Mouse (Mus musculus) urinary bladder, adult 2 months (tissue): ENCODE results near the gene Ano4. TPM values are rescaled to one million over a fixed set of nuclear protein-coding genes. Genes with fewer than 3 reads are reported as not detected.
"Not testable (repeated sequence)": the region's sequence is repeated elsewhere in the genome, so short reads cannot be mapped to it uniquely, and the experiment has no call there.

Source experiments
- DNase-seq: peaks from one replicate; pipeline ENCODE4 v3.0.0; 2022; ENCODE audit warnings: low spot score
- polyA plus RNA-seq: library from polyadenylated mRNA; depleted of rRNA; stranded (reverse); fragments of >200 nt; gene quantifications from 2 replicates; pipeline ENCODE4 v1.2.3, GENCODE M21; 2012

Gene Ano4
- polyA plus RNA-seq, 1 experiment: 0.59 TPM

DNA sequence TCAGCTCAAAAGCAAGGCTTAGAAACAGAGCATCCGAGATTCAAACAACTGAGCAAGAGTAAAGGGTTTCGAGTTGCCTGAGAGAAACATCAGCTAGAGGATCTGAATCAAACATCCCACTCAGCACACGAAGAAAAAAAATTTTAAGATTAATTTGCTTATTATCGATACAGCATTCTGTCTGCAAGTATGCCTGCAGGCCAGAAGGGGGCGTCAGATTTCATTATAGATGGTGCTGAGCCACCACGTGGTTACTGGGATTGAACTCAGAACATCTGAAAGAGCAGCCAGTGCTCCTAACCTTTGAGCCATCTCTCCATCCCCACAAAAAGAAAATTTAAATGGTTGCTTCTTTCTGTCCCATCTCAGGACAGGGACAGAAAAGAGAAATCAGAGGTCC, 223.2 kb downstream of the Ano4 start:
- DNase-seq: no peak

GRCm38 (mm10) chr10:89114381-89114780, 230.2 kb downstream of the Ano4 start:
- DNase-seq: no peak

GRCm38 (mm10) chr10:89111466-89111865, 233.1 kb downstream of the Ano4 start:
- no peak for DNase-seq

DNA sequence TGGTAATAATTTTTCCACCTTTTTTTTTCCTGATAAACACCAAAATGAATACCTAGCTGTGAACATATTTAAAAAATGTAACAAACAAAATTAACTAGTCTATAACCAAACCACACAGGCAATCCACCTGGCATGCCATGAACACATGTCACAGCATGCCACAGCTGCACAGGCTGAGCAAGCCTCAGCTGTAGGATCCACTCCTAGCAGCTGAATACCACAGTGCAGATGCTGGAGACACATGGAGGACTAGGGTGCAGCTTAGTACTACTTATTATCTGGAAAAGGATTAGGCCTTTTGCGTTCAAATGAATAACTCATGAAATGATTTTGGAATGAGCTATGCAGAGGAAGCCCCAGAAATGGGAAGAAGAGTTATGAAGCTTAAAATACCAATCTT, 233.6 kb downstream of the Ano4 start:
- no peak for DNase-seq

GRCm38 (mm10) chr10:89103594-89103993, 241.0 kb downstream of the Ano4 start:
- no peak for DNase-seq

DNA sequence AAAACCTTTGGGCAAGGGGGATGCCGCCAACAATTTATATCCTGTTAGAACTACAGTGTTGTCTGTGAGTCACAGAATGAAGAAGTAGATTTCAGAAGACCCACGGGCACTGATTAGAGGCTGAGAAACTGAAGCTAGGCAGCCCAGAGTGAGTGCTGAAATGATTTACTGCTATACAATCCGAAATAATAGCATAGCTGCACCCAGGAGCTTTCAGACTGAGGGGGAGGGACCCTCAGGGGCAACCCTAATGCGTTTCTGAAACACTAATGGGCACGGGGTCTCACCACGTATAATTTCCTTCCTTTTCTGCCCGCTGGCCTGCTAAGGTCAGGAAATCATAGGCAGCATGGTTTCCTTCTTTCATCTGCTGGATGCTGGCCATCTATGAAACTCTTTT, 242.5 kb downstream of the Ano4 start:
- DNase-seq: no peak

- no peak for DNase-seq
Observed at GRCm38 (mm10) chr10:89098183-89098582, 246.4 kb downstream of the Ano4 start.

GRCm38 (mm10) chr10:89092350-89093040, 252.1 kb downstream of the Ano4 start:
- no peak for DNase-seq

DNA sequence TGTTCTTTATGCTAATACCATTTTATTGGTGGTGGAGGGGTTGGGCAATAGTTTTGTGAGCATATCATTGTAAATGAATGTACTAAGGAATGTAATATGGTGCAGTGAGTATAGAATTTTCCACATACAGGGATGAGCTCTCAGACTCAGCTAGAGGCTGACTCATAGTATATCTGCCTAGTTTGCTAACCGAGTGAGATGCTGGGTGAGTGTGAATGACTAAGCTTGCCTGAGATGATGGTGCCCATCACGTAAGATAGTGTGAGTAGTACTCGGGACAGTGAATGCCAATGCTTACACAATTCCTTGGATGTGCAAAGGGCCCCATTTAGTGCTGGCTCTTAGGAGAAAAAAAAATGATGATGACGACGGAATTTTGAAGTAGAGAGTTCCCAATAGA, 267.1 kb downstream of the Ano4 start:
- DNase-seq: no peak

DNA sequence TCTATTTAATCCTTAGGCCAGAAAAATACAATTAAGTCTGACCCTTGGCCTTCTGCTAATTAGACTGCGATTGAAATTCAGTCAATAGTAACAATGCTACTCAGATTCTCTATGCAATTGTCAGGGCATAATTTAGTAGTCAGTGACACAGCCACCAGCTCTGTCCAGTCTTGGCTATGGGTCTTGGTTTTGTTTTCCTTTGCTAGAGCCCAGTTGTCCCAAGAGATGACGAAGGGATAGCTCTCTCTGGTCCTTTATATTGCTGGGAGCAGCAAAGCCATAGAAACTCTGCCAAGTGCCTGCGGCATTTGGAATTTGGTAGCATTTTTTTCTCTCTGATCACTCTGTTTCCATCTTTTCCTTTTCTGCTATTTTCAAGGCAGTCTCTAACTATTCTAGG, 288.7 kb downstream of the Ano4 start:
- DNase-seq: no peak

GRCm38 (mm10) chr10:89044921-89045320, 299.6 kb downstream of the Ano4 start:
- DNase-seq: not testable (repeated sequence)

GRCm38 (mm10) chr10:89044166-89044565, 300.4 kb downstream of the Ano4 start:
- no peak for DNase-seq

- DNase-seq: no peak
Observed at GRCm38 (mm10) chr10:89018926-89019325, 325.6 kb downstream of the Ano4 start.

- DNase-seq: no peak
Observed at GRCm38 (mm10) chr10:89008303-89008702, 336.3 kb downstream of the Ano4 start.

DNA sequence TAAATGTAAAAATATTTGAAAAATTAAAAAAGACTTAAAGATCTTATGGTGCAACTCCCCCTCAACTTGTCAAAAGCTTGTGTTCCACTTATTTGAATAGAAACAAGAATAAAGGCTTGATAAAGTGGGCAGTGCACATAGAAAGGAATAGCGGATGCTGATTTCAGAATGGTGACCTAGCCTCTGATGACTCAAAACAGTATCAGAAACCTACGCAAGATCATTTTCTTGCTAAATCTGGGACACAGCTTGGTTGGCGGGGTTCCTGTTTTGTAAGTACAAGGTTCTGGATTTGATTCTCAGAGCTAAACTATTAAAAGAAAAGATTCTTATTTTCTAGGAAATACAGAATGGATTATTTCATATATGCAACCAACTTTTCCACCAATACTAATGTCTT, 340.0 kb downstream of the Ano4 start:
- DNase-seq: no peak

- no peak for DNase-seq
Observed at GRCm38 (mm10) chr10:88986925-88987324, 357.6 kb downstream of the Ano4 start.

DNA sequence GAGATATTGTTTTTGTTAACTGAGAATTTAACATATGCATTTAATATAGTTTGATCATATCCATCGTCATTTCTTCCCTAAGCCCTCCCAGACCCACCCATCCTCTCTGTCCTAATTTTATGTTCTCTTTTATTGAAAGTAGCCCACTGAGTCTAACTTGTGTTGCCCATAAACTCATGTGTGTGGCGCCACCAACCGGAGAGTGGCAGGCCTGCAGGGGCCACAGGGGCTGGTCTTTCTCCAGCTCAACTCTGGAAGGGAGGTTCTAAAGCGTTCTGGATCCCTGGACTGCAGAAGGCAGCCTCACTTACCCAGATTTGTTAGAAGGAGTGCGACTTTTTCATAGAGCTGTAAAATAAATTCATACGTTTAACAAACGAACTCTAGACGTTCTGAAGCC, 361.1 kb downstream of the Ano4 start:
- peak; percentile 38 for DNase-seq

DNA sequence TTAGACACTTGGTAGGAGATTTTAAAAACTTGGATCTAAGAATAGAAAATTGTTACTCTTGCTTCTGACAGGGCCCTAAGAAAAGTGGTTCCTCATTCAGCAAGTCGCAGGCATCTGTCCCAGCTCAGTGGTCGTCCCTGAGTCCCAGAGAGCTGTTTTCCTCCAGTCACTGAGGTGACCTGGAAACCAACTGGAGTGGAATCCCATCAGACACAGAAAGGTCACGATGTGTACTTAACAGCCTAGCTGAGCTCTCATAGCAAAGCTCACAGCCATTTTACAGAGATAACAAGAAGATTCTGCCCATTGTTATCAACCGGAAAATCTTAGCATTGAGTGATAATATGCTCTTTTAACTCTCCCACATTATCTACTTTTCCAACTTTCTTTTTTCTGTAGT, 365.1 kb downstream of the Ano4 start:
- no peak for DNase-seq

- no peak for DNase-seq
Observed at GRCm38 (mm10) chr10:88978932-88979331, 365.6 kb downstream of the Ano4 start.

GRCm38 (mm10) chr10:88970951-88971725, 373.4 kb downstream of the Ano4 start:
- DNase-seq: no peak

DNA sequence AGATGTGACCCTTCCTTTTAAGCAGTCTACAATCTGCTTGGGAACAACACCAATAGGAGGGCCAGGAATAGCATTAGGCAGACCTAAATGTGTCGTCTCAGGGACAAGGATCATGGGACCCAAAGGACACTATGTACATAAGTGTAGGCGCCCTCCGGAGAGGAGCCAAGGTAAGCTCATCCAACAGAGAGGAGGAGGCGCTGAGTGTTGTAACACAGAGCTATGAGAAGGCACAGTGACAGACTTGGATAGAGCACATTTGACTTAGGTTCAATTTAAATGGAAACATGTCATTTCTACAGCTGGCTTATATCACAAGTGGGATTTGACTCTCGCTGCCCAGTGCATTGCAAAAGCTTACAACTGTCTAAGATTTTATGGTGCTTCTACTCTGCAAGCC, 376.0 kb downstream of the Ano4 start:
- DNase-seq: no peak

- no peak for DNase-seq
Observed at GRCm38 (mm10) chr10:88960791-88961190, 383.8 kb downstream of the Ano4 start.

DNA sequence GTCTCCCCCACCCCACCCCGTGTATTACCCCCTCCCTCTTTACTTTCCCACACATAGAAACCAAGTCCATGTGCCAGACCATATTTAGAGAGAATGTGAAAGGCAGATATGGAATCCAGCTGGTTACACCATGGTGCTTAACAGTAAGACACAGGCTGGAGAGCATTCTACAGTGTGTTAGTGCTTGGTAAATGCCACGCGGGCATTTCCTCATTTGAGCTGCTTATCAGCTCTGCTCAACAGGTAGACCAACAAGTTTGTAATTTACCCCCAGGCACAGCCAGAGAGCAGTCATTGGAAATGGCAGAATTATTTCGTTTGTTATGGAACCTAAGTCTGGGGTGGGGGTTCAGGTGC, 394.3 kb downstream of the Ano4 start:
- DNase-seq: no peak
